Mouse (Mus musculus) yolk sac, embryonic 10.5 days (tissue): ENCODE results near the gene Ints14.
"Not testable (repeated sequence)": the region's sequence is repeated elsewhere in the genome, so short reads cannot be mapped to it uniquely, and the experiment has no call there.

Experiments
- DNase-seq: peaks from one replicate; pipeline ENCODE4 v3.0.0-alpha.2; 2017; ENCODE audit warnings: low spot score

The Ints14 gene

DNA sequence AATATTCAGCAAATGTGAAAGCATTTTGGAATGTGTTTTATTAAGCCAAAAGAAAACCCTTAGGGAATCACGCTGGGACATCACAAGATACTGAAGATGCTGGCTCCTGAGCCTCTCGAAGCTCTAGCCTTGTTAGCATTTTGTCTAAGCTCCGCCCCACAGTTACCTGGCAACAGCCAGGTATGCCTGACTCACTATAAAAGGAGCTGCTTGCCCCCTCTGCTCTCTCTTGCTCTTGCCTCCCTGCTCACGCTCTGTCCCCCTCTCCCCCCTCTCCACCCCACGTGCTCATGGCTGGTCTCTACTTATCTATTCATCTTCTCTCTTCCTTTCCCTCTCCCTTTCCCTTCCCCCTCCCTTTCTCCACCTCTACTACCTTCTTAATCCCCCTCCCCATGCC is 8.7 kb upstream of the Ints14 start:
- no peak for DNase-seq

- DNase-seq, result no peak
Measured at GRCm38 (mm10) chr9:64953190-64953589, 7.5 kb upstream of the Ints14 start.

DNA sequence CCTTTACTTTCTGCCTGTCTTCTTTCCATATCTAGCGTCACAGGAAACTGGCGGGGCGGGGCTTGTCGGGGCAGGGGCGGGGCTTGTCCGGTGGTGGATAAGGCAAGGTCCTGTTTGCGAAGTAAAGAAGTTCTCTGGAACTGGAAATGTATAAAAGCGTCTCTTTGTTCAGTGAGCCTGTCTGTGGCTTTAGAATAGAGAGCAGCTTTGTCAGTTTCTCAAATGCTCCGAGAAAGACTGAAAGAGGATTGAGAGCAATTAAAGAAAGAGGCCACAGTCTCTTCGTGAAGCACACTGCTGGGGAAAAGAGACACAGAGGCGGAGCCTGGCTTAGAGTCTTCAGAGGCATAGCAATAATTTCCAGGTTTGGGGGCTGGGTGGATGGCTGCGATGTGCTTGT is 4.4 kb upstream of the Ints14 start:
- peak; percentile 56 for DNase-seq

GRCm38 (mm10) chr9:64957276-64957675 is 3.4 kb upstream of the Ints14 start:
- no peak for DNase-seq

DNA sequence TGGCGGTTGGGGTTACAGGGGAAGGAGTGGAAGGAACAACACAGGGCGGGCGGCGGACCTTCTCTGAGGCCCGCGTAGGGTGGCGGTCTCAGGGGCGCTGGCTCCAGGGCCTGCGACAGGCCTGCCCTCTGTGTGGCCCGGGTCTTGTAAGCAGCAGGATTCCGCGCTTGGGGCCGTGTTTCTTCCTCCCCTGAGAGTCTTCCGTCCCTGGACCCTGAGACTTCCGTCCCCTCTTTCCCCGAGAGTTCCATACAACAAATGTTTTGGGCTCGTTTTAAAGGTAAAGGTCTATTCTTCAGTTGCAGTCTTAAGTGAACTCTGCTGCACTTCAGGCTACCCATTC is 244 bp downstream of the Ints14 start:
- DNase-seq, result no peak

DNA sequence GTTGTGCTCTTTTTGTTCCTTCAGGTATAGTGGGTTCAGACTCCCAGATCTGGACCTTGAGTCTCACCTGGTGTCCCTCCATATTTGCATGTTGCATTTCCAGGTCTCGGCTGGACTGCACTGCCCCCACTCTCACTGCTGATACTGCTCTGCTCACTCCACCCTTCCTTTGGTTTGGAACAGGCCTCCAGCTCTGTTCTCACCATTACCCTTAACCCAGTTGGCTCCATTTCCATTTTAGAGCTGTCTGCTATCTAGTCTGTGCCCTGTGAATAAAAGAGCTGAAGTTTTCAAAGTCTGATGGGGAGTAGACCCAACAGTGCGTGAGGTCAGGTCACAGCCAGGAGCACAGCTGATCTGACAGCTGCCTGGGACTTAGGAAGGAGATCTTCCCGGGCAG is 19.8 kb downstream of the Ints14 start:
- no peak for DNase-seq

- no peak for DNase-seq
Measured at GRCm38 (mm10) chr9:64981904-64982303, 21.2 kb downstream of the Ints14 start.

GRCm38 (mm10) chr9:64985037-64985794 is 24.5 kb downstream of the Ints14 start:
- DNase-seq, result peak; percentile 21

DNA sequence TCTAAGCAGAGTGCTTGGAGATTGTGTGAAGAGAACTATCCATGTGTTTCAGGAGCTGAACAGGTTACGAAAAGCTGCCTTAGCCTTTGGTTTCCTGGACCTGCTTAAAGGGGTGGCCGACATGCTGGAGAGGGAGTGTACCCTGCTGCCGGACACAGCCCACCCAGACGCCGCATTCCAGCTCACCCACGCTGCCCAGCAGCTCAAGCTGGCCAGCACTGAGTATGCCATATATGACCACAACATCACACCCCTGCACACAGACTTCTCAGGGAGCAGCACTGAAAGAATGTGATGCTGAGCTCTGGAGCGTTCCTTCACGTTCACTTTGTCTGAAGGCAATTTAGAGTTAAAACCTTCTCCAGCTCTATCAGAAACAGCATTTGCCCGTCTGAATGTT is 25.1 kb downstream of the Ints14 start:
- DNase-seq, result no peak

GRCm38 (mm10) chr9:64987651-64988050 is 26.9 kb downstream of the Ints14 start:
- no peak for DNase-seq

- DNase-seq, result no peak
Measured at GRCm38 (mm10) chr9:64988443-64988842, 27.7 kb downstream of the Ints14 start.

DNA sequence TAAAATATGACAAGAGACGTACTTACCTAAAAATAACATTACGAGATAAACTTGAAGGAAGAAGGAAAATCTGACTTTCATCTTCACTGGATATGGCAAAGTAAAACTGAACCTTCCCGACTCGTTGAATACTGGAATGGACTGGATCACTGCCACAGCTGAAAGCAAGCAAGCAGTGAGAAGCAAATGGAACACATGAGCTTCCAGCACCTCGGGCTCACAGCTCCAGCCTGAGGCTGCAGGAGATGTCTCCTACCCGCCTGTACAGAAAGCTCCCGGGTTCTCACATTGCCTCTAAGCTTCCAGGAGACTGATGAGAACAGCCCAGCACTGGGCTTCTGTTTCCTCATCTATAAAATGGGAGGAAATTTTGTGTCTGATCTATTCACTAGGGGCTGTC is 29.6 kb downstream of the Ints14 start:
- no peak for DNase-seq

DNA sequence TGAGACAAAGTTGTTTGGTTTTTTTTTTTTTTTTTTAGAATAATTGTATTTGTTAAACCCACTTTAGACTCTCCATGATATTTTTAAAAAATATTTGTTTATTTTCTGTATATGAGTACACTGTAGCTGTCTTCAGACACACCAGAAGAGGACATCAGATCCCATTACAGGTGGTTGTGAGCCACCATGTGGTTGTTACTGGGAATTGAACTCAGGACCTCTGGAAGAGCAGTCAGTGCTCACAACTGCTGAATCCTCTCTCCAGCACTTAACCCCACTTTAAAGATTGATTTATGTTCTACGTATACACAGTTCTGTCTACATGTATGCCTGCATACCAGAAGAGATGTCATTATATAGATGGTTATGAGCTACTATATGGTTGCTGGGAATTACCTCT is 34.8 kb downstream of the Ints14 start:
- DNase-seq, result not testable (repeated sequence)

- DNase-seq, result no peak
Measured at GRCm38 (mm10) chr9:65001481-65001880, 40.8 kb downstream of the Ints14 start.

- DNase-seq, result no peak
Measured at GRCm38 (mm10) chr9:65005737-65006136, 45.0 kb downstream of the Ints14 start.

DNA sequence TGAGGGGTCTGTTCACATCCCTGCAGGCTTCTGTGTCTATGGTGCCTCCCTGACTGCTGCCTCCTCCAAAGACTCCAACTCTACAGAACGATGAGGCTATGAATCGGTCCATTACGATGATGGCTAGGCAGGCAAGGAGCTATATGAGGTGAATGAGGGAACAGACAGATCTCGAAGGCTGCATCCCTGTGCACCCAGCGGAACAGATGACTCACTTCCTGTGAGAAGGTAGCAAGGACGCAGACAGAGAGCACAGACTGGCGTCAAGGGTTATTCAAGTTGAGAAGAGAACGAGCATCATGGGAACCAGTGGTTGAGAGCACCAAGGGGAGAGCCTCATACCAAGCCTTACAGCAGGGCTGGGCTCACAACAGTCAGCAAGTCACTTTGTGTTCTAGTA is 49.9 kb downstream of the Ints14 start:
- no peak for DNase-seq

DNA sequence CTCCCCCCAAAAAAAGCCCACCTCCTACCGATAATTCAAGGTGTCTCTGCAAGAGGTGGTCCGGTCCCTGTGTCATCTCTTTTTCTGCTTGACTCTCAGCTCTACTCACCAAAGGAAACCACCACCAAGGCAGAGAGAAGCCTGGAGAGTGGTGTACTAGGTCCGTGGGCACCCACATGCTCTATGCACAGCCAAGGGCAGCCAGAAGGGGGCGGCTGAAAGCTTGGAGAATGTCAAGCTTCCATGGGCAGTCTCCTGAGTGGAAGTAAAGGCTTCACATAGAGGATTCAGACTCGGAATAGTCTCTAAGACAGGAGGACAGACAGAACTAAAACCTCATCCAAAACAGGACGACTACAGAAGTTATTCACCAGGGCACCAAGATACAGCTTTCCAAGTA is 50.6 kb downstream of the Ints14 start:
- DNase-seq, result no peak

GRCm38 (mm10) chr9:65015461-65016222 is 54.9 kb downstream of the Ints14 start:
- DNase-seq, result no peak

GRCm38 (mm10) chr9:65016241-65016977 is 55.7 kb downstream of the Ints14 start:
- DNase-seq, result no peak

DNA sequence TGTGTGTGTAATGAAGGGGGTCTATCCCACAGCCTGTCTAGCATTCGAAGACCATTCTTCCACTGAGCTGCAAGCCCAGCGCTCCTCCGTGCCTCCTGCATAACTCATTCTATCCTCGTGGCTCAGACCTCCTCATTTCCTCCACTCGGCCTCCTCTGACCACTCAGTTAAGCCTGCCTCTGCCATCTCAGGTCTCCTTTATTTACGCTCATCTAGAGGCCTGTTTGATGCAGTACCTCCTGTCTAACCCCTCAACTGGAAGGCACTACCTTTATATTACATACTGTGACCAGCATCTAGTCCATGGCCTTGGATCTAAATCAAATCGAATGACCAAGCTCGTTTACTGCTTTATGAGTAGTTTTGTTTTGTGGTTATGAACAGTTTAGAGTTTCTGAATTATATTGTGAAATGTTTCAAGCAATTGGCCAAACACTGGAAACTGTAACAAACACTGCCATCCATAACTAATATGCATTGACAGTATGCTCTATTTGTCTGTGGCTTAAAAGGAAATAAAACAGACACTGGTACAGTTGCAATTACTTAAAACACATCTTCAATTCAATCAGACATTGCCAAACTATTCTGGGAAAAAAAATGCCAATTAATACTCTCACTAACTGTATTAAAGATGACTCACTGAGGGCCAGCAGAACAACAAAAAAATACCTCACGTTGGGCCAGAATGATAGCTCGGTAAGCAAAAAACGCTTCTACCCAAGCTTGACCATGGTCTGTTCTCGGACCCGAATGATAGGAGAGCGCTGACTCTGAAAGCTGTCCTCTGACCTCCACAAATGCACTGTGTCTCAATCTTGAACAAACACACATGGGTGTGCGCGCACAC is 56.5 kb downstream of the Ints14 start:
- DNase-seq, result no peak

DNA sequence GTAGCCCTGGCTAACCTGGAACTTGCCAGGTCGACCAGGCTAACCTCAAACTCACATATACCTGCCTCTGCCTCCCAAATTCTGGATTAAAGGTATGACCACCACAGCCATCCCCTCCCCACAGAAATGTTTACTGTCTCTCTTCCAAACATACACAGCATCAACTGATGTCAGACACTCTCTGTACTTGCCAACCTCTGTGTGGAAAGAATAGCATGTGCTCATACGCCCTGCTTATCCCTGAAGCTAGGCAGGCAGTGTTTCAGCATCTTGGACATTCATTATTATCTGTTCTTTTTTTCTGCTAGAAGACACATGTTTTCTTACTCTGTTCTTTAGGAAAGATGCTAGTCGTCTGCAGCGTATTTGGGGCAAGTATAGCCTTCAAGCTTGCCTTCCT is 57.2 kb downstream of the Ints14 start:
- DNase-seq, result no peak

DNA sequence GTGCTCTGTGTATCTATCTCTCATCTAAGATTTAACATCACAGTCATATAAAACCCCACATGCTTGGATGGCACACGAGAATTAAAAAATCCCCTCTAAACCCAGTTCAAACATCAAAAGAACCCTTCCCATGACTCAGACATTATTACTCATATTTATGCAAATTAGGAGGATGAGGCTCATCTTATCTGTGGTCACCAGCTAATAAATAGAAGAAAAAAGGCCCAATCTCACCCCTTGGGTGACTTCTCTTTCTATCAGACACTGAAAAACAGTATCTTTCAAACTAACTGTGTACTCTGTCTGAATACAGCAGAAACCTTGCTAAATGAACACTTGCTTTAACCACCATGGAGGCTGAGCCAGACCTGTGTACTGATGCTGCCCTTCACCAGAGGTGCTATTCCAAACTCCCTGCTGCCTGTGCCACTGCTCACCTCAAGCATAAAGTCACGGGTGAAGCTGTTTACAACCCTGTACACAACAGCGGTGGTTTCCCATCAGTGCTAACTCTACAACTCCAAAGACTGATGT is 58.0 kb downstream of the Ints14 start:
- no peak for DNase-seq
